Mouse (Mus musculus) stomach, postnatal 0 days (tissue): Measurements from ENCODE around the gene Pih1d2. TPM values are rescaled to one million over a fixed set of nuclear protein-coding genes. Genes with fewer than 3 reads are reported as not detected.

ENCODE experiments used
- ATAC-seq: fragments of 200-750 bp; cut with Nextera tagmentation; 2 replicates; pipeline ENCODE4 v1.8.0; 2017; ENCODE audit not compliant: low FRiP score, low TSS enrichment
- DNase-seq: peaks from one replicate; pipeline ENCODE4 v3.0.0-alpha.2; 2016; ENCODE audit warnings: low spot score
- H3K27ac ChIP-seq: fragments of 300-500 bp; sonication (generic); replicated peaks from 2 replicates; pipeline ENCODE4 v1.5.1; 2014; ENCODE audit warnings: mild to moderate bottlenecking, control low read depth
- H3K27me3 ChIP-seq: fragments of 300-500 bp; sonication (generic); 2 replicates; pipeline ENCODE4 v1.6.1; 2014; ENCODE audit warnings: low read length; ENCODE audit not compliant: control insufficient read depth, insufficient read depth
- H3K36me3 ChIP-seq: fragments of 300-500 bp; sonication (generic); 2 replicates; pipeline ENCODE4 v1.6.1; 2014; ENCODE audit warnings: low read length, mixed read lengths; ENCODE audit not compliant: control insufficient read depth, insufficient read depth
- H3K4me1 ChIP-seq: fragments of 300-500 bp; sonication (generic); replicated peaks from 2 replicates; pipeline ENCODE4 v1.6.1; 2014; ENCODE audit warnings: antibody characterized with exemption; ENCODE audit not compliant: control insufficient read depth, insufficient read depth
- H3K4me2 ChIP-seq: fragments of 300-500 bp; sonication (generic); replicated peaks from 2 replicates; pipeline ENCODE4 v1.6.1; 2014; ENCODE audit warnings: low read depth, mild to moderate bottlenecking, control low read depth, moderate library complexity
- H3K4me3 ChIP-seq: fragments of 300-500 bp; sonication (generic); 2 replicates; pipeline ENCODE4 v1.5.1; 2014; ENCODE audit warnings: low read depth, low read length, control low read depth
- H3K9ac ChIP-seq: fragments of 300-500 bp; sonication (generic); 2 replicates; pipeline ENCODE4 v1.6.1; 2014; ENCODE audit warnings: mild to moderate bottlenecking, low read length, control low read depth, mixed read lengths
- H3K9me3 ChIP-seq: fragments of 300-500 bp; sonication (generic); 2 replicates; pipeline ENCODE4 v1.6.1; 2016; ENCODE audit warnings: low read length; ENCODE audit not compliant: control insufficient read depth
- CTCF ChIP-seq: IDR thresholded peaks from 2 replicates; pipeline ENCODE4 v1.5.1; 2016; ENCODE audit warnings: antibody characterized with exemption, low read depth, mild to moderate bottlenecking, moderate library complexity
- EP300 ChIP-seq: optimal IDR thresholded peaks from 2 replicates; pipeline ENCODE3; 2016; ENCODE audit warnings: antibody characterized with exemption
- WGBS: fragments of 180-500 bp; shearing (Covaris S2); extraction: QIAGEN DNeasy Blood & Tissue Kit; methylation state at CpG from one replicate; pipeline ENCODE4 v1.1.7; 2014; 5-methylcytosine and 5-hydroxymethylcytosine counted together
- polyA plus RNA-seq: library from polyadenylated mRNA; unstranded; fragments of >200 nt; fragmentation: Nextera tagmentation; extraction: Ambion mirVana; gene quantifications from 2 replicates; pipeline ENCODE4 v1.2.1, GENCODE M21; 2015

Pih1d2 gene
- polyA plus RNA-seq, 1 experiment from 2014 or later = 2.2 TPM

DNA sequence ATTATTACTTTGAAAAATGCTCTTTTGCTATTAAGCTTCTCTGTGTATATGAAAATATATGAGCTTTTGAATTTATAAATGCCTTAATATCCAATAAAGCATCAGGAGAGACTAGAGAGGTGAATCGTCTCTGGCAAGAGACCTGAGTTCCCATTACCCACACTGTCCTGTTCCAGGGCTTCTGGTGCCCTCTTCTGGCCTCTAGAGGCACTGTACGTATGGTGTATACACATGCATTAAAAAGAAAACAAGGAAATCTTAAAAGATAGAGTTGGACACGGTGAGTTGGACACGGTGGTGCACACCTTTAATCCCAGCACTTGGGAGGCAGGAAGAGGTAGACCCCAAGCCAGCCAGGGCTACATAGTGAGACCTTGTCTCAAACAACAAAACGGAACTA, 53.6 kb downstream of the Pih1d2 start:
- H3K9ac ChIP-seq = no peak overlapping the region
- peak; percentile 83 for ATAC-seq
- WGBS = 29% methylated on average over 5 of the region's 5 CpGs
- TF ChIP-seq EP300 = no peak
- peak; percentile 86 for TF ChIP-seq CTCF
- DNase-seq = peak; percentile 66
- H3K27ac ChIP-seq = no peak overlapping the region
- no peak overlapping the region for H3K4me2 ChIP-seq
- no peak overlapping the region for H3K4me3 ChIP-seq
- no peaks in the 10 kb centered on the region for H3K9me3 ChIP-seq
- H3K27me3 ChIP-seq = no peaks in the 10 kb centered on the region
- H3K36me3 ChIP-seq = no peaks in the 10 kb centered on the region
- no peaks in the 10 kb centered on the region for H3K4me1 ChIP-seq

Other genes with a start within 250 kb of the Pih1d2 start
- gene Plet1, start 122.8 kb upstream of the Pih1d2 start, polyA plus RNA-seq = 76.4 and 79.7 TPM in 2 replicates
- 83.8 and 87.0 TPM in 2 replicates for gene Pts, start 88.6 kb upstream of the Pih1d2 start, polyA plus RNA-seq
- 290 and 317 TPM in 2 replicates for gene Il18, start 62.5 kb upstream of the Pih1d2 start, polyA plus RNA-seq
- 4.7 and 5.3 TPM in 2 replicates for gene Bco2, start 62.1 kb upstream of the Pih1d2 start, polyA plus RNA-seq
- gene Tex12, start 56.0 kb upstream of the Pih1d2 start, polyA plus RNA-seq = not detected in 2 replicates
- 425 and 428 TPM in 2 replicates for gene Sdhd, start 13.5 kb upstream of the Pih1d2 start, polyA plus RNA-seq
- gene Timm8b, start 13.4 kb upstream of the Pih1d2 start, polyA plus RNA-seq = 252 and 278 TPM in 2 replicates
- 14.3 and 16.1 TPM in 2 replicates for gene Nkapd1, start 143 bp downstream of the Pih1d2 start, polyA plus RNA-seq
- 36.7 and 45.2 TPM in 2 replicates for gene Dlat, start 42.5 kb downstream of the Pih1d2 start, polyA plus RNA-seq
- 6.6 and 6.9 TPM in 2 replicates for gene Dixdc1, start 122.2 kb downstream of the Pih1d2 start, polyA plus RNA-seq
- 22.3 and 22.4 TPM in 2 replicates for gene 2310030G06Rik, start 129.2 kb downstream of the Pih1d2 start, polyA plus RNA-seq
- gene Cryab, start 134.0 kb downstream of the Pih1d2 start, polyA plus RNA-seq = 147 and 174 TPM in 2 replicates
- gene Hspb2, start 135.0 kb downstream of the Pih1d2 start, polyA plus RNA-seq = 21.6 and 23.4 TPM in 2 replicates
- gene Fdxacb1, start 150.9 kb downstream of the Pih1d2 start, polyA plus RNA-seq = 7.2 and 8.3 TPM in 2 replicates
- gene Alg9, start 157.7 kb downstream of the Pih1d2 start, polyA plus RNA-seq = 19.7 and 19.8 TPM in 2 replicates
- 36.8 and 41.3 TPM in 2 replicates for gene 1110032A03Rik, start 158.2 kb downstream of the Pih1d2 start, polyA plus RNA-seq
- gene Ppp2r1b, start 228.0 kb downstream of the Pih1d2 start, polyA plus RNA-seq = 32.6 and 33.2 TPM in 2 replicates